Mouse (Mus musculus): ENCODE results near the gene Sfswap. TPM values are rescaled to one million over a fixed set of nuclear protein-coding genes. Genes with fewer than 3 reads are reported as not detected.
A peak's percentile ranks its signal among the peaks of the same experiment; 100 is the strongest.

Sfswap gene
- polyA plus RNA-seq (2014; fragmentation: Nextera tagmentation; extraction: Ambion mirVana) = 60.4 and 65.6 TPM in 2 replicates

DNA sequence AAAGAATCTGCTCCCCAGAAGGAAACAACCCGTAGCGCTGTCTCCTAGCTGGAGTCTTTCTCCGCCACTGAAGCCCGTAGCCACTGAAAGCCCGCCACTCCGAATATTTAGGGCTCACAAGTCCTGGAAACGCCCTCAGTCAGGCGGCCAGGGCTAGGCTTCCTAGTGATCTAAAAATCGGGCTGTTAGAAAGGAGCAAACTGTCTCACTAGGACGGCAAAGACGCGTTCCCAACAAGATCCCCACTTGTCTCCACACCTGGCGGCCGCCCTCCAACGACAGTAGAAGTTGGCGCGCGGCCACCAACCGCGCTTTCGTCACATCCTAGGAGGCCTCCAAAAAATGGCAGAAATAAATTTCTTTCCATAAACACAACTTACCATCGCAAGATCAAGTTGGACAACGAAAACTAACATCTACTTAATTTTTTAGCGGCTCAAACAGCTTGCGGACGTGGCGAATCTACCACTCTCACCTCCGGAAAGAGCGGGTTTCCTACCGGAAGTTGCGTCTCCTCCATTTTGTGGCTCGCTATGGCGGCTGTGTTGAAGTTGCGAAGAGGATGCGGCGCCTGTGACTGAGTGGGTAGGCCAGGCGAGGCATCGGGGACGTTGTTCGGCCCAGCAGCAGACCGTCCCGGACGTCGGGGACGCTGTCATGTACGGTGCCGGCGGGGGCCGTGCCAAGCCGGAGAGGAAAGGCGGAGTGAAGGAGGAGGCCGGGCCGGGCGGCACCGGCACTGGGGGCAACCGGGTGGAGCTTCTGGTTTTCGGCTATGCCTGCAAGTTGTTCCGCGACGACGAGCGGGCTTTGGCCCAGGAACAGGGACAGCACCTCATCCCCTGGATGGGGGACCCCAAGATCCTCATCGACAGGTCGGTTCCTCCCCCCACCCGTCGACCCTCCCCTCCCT lies at the start of gene Sfswap:
TSS of gene Sfswap (plus strand) at position 500 of the 913 bp plus-strand sequence.
- peak; percentile 58; the same call in 1 of the 2 replicates for ATAC-seq (ENCODE audit: low read depth)
- WGBS = under 1% methylated on average over 63 of the region's 66 CpGs
- peaks cover 22% of the 10 kb centered on the region for H3K36me3 ChIP-seq (ENCODE audit: control insufficient read depth, insufficient read depth, low read length)
- H3K27me3 ChIP-seq (ENCODE audit: control insufficient read depth, insufficient read depth, low read length) = no peaks in the 10 kb centered on the region
- H3K4me1 ChIP-seq (ENCODE audit: control insufficient read depth, insufficient read depth, low read length) = peaks cover 7% of the 10 kb centered on the region
- H3K27ac ChIP-seq (ENCODE audit: low read depth, low read length) = peak within 1 kb of the TSS; percentile 49
- H3K9me3 ChIP-seq (ENCODE audit: control insufficient read depth, low read length) = no peaks in the 10 kb centered on the region
- peak within 1 kb of the TSS; percentile 100 for H3K4me3 ChIP-seq (ENCODE audit: low read depth, low read length)
- H3K4me2 ChIP-seq (ENCODE audit: low read depth, low read length) = peak within 1 kb of the TSS; percentile 93
- peak within 1 kb of the TSS; percentile 96 for H3K9ac ChIP-seq (replicated peaks; ENCODE audit: low read depth, low read length)

DNA sequence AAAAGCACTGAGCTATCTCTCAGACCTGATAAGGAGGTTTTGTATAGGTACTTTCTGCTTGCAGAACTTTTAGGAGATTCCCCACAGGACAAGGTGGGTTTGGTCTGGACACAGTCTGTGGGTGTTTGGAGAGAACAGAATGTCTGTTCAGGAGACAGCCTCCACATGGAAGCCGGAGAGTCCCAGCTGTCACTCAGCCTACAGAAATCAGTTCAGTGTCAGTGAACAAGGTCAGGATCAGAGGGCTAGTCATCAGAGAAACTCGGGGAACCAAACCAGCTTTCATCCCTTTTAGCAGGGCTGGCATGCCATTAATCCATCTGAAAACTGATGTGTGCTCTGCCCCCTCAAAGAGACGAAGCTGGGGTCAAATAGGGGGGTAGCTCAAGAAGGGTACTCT lies 48.5 kb upstream of the Sfswap start:
- 33% methylated on average over 3 of the region's 3 CpGs for WGBS
- Histone ChIP-seq H3K27me3 (ENCODE audit: control insufficient read depth, insufficient read depth, low read length) (no peaks in the 10 kb centered on the region), H3K36me3 (ENCODE audit: control insufficient read depth, insufficient read depth, low read length) (no peaks in the 10 kb centered on the region), H3K9me3 (ENCODE audit: control insufficient read depth, low read length) (no peaks in the 10 kb centered on the region), H3K4me1 (ENCODE audit: control insufficient read depth, insufficient read depth, low read length) (no peaks in the 10 kb centered on the region), H3K27ac (ENCODE audit: low read depth, low read length) (no peak overlapping the region), H3K4me3 (ENCODE audit: low read depth, low read length) (no peak overlapping the region), H3K4me2 (ENCODE audit: low read depth, low read length) (no peak overlapping the region), H3K9ac (replicated peaks; ENCODE audit: low read depth, low read length) (no peak overlapping the region)
- no peak for ATAC-seq (ENCODE audit: low read depth)

DNA sequence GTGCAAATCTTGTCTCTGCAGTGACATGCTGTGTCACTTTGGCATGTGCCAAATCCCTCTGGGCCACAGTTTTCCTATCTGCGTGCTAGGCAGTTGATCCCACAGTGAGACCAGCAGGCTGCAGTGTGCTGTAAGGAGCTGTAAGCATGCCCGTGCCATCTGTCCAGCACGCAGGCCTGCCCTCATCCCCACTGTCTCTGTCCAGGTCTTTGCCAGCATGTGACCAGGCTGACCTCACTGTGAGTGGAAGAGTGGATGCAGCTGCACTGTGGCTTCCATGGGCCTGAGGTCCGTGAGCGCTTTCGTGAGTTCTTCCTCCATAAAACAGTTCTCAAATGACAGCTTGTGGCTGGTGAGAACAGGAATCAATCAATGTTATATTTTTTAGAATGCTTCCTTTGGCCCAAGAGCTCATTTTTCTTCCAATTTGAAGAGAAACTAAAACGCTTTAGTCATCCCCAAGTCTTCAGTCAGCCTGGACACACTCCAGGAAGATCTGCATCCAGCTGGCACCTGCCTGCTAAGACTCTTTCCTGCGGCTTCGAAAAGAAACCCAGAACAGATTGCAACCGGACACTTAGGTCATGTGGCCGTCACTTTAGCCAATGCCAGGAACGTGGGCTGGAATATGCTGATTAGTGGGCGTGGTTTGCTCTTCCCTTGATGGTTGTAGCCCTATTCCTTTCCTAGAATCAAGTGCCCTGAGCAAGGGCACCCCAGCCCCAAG lies 46.1 kb upstream of the Sfswap start:
- no peaks in the 10 kb centered on the region for H3K4me1 ChIP-seq (ENCODE audit: control insufficient read depth, insufficient read depth, low read length)
- peak overlapping the region; percentile 20; the same call in 1 of the 2 replicates for H3K4me2 ChIP-seq (ENCODE audit: low read depth, low read length)
- no peaks in the 10 kb centered on the region for H3K36me3 ChIP-seq (ENCODE audit: control insufficient read depth, insufficient read depth, low read length)
- H3K4me3 ChIP-seq (ENCODE audit: low read depth, low read length) = no peak overlapping the region
- H3K27ac ChIP-seq (ENCODE audit: low read depth, low read length) = no peak overlapping the region
- ATAC-seq (ENCODE audit: low read depth) = peak; percentile 74; the same call in 1 of the 2 replicates
- no peaks in the 10 kb centered on the region for H3K27me3 ChIP-seq (ENCODE audit: control insufficient read depth, insufficient read depth, low read length)
- 9% methylated on average over 13 of the region's 13 CpGs for WGBS
- no peak overlapping the region for H3K9ac ChIP-seq (replicated peaks; ENCODE audit: low read depth, low read length)
- no peaks in the 10 kb centered on the region for H3K9me3 ChIP-seq (ENCODE audit: control insufficient read depth, low read length)

DNA sequence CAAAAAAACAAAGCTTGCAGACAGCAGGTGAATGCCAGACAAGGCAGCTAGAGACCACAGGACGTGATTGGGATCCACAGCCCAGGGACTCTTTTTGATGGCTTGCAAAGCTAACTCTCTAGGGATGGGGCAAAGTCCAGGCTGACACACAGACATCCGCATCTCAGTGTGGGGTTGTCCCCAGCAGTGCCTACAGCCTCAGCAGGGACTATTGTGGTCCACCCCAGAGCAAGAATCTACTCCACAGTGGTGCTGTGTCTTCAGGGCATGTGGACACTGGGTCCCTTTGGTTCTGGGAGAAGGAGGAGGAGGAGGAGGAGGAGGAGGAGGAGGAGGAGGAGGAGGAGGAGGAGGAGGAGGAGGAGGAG lies 45.5 kb upstream of the Sfswap start:
- Histone ChIP-seq H3K4me2 (ENCODE audit: low read depth, low read length) (peak overlapping the region; percentile 20; the same call in 1 of the 2 replicates), H3K9me3 (ENCODE audit: control insufficient read depth, low read length) (no peaks in the 10 kb centered on the region), H3K9ac (replicated peaks; ENCODE audit: low read depth, low read length) (no peak overlapping the region), H3K4me3 (ENCODE audit: low read depth, low read length) (no peak overlapping the region), H3K36me3 (ENCODE audit: control insufficient read depth, insufficient read depth, low read length) (no peaks in the 10 kb centered on the region), H3K27me3 (ENCODE audit: control insufficient read depth, insufficient read depth, low read length) (no peaks in the 10 kb centered on the region), H3K4me1 (ENCODE audit: control insufficient read depth, insufficient read depth, low read length) (no peaks in the 10 kb centered on the region), H3K27ac (ENCODE audit: low read depth, low read length) (no peak overlapping the region)
- ATAC-seq (ENCODE audit: low read depth) = no peak
- WGBS = 22% methylated on average over 2 of the region's 2 CpGs

DNA sequence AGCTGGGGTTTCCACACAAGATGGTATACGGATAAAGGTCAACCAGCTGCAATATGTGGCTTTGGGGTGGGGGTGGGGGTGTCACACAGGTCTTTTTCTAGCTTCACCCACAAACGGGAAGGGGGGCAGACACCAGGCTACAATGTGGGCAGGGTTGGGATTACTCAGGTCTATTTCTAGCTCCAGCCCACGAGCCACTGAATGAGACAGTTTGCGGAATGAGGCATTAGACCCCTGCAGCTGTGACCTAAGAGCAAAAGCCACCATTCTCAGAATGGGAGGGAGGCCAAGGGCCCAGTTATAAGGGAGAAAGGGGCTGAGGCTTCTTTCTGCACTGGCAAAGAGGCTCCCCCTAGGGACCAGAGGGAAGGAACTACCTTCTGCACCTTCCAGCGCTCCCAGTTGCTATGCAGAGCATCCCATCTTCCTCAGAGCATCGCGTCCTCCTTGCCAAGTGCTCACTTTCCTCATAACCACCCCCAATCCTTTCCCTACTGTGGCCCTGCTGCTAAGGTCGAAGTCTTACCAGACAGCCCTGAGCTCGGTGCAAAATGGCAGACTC lies 44.4 kb upstream of the Sfswap start:
- Histone ChIP-seq H3K9ac (replicated peaks; ENCODE audit: low read depth, low read length) (no peak overlapping the region), H3K27me3 (ENCODE audit: control insufficient read depth, insufficient read depth, low read length) (no peaks in the 10 kb centered on the region), H3K4me3 (ENCODE audit: low read depth, low read length) (no peak overlapping the region), H3K9me3 (ENCODE audit: control insufficient read depth, low read length) (no peaks in the 10 kb centered on the region), H3K36me3 (ENCODE audit: control insufficient read depth, insufficient read depth, low read length) (no peaks in the 10 kb centered on the region), H3K4me2 (ENCODE audit: low read depth, low read length) (no peak overlapping the region), H3K4me1 (ENCODE audit: control insufficient read depth, insufficient read depth, low read length) (no peaks in the 10 kb centered on the region), H3K27ac (ENCODE audit: low read depth, low read length) (no peak overlapping the region)
- no peak for ATAC-seq (ENCODE audit: low read depth)
- WGBS = 46% methylated on average over 9 of the region's 9 CpGs

DNA sequence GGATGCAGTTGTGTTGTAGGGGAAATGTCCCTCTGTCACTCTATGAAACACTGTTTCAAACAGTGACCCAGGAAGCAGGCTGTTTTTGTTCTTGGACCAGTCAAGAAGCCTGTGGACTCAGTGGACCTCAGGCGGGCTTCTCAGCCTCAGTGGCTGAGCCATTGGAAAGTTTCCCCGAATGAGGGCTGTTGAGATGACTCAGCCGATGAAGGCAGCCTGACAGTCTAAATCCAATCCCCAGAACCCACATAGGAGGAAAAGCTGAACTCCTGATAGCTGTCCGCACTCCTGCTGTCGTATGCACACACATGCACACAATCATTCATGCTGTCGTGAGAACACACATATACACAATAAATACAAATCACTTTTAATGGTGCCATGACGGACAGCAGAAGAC lies 42.9 kb upstream of the Sfswap start:
- 49% methylated on average over 7 of the region's 7 CpGs for WGBS
- Histone ChIP-seq H3K27ac (ENCODE audit: low read depth, low read length) (no peak overlapping the region), H3K4me2 (ENCODE audit: low read depth, low read length) (no peak overlapping the region), H3K4me1 (ENCODE audit: control insufficient read depth, insufficient read depth, low read length) (no peaks in the 10 kb centered on the region), H3K9ac (replicated peaks; ENCODE audit: low read depth, low read length) (no peak overlapping the region), H3K9me3 (ENCODE audit: control insufficient read depth, low read length) (no peaks in the 10 kb centered on the region), H3K27me3 (ENCODE audit: control insufficient read depth, insufficient read depth, low read length) (no peaks in the 10 kb centered on the region), H3K4me3 (ENCODE audit: low read depth, low read length) (no peak overlapping the region), H3K36me3 (ENCODE audit: control insufficient read depth, insufficient read depth, low read length) (no peaks in the 10 kb centered on the region)
- no peak for ATAC-seq (ENCODE audit: low read depth)

DNA sequence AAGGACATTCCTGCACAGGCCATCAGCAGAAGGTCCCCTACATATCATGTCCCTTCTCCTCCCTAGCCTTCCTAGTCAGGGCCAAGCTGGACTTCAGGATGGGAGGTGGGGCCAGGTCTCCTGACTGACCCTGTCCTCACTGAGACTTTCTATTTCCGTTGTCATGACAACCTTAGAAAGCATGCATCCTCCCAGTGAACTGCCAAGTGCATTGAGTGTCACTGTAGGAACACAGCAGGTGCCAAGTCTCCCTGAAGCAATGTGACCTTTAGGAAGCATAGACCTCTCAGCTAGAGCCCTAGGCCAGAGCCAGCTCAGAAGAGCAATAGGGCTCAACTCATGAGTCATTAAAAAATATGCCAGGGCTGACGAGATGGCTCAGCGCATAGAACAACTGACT lies 42.5 kb upstream of the Sfswap start:
- Histone ChIP-seq H3K9me3 (ENCODE audit: control insufficient read depth, low read length) (no peaks in the 10 kb centered on the region), H3K9ac (replicated peaks; ENCODE audit: low read depth, low read length) (no peak overlapping the region), H3K4me1 (ENCODE audit: control insufficient read depth, insufficient read depth, low read length) (no peaks in the 10 kb centered on the region), H3K4me2 (ENCODE audit: low read depth, low read length) (no peak overlapping the region), H3K4me3 (ENCODE audit: low read depth, low read length) (no peak overlapping the region), H3K27me3 (ENCODE audit: control insufficient read depth, insufficient read depth, low read length) (no peaks in the 10 kb centered on the region), H3K36me3 (ENCODE audit: control insufficient read depth, insufficient read depth, low read length) (no peaks in the 10 kb centered on the region), H3K27ac (ENCODE audit: low read depth, low read length) (no peak overlapping the region)
- ATAC-seq (ENCODE audit: low read depth) = no peak
- 55% methylated on average over 3 of the region's 3 CpGs for WGBS

DNA sequence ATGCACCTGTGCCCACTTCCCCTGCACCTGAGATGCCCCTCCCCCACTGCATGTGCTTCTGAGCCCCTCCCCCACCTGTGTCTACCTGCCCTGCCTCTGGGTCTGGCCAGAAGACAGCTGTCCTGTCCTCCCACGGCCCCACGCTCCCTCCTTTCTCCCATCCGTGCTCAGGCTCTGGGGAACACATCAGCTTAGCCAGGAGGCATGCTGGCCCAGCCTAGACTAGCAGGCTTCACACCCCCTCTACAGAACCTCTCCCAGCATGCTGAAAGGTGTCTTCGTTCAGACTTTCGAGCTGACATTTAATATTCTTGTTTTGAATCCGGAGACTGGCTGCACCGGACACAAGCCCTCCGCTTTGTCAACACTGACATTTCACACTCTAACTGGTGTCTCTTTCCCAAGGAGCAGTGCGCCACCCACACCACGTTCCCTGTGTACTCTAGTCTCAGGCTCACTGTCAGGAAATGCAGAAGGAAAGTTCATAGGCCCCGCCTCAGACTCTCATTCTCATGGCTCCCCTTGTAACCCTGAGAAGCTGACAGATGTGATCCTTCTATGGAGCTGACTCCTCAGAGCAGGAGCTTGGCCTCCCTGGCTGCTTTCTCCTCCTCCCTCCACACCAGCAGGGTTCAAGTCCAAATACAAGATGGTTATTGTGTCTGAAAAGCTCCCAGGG lies 40.1 kb upstream of the Sfswap start:
- no peak overlapping the region for H3K9ac ChIP-seq (replicated peaks; ENCODE audit: low read depth, low read length)
- ATAC-seq (ENCODE audit: low read depth) = no peak
- H3K4me1 ChIP-seq (ENCODE audit: control insufficient read depth, insufficient read depth, low read length) = no peaks in the 10 kb centered on the region
- no peak overlapping the region for H3K4me3 ChIP-seq (ENCODE audit: low read depth, low read length)
- no peaks in the 10 kb centered on the region for H3K9me3 ChIP-seq (ENCODE audit: control insufficient read depth, low read length)
- WGBS = 74% methylated on average over 11 of the region's 11 CpGs
- H3K27ac ChIP-seq (ENCODE audit: low read depth, low read length) = no peak overlapping the region
- no peak overlapping the region for H3K4me2 ChIP-seq (ENCODE audit: low read depth, low read length)
- no peaks in the 10 kb centered on the region for H3K27me3 ChIP-seq (ENCODE audit: control insufficient read depth, insufficient read depth, low read length)
- H3K36me3 ChIP-seq (ENCODE audit: control insufficient read depth, insufficient read depth, low read length) = no peaks in the 10 kb centered on the region

All from neural tube, embryonic 14.5 days (tissue).